Mouse (Mus musculus) C2C12 (cell line): Measurements from ENCODE around the gene Dnase1l3.

Experiments
- CEBPB ChIP-seq: IDR thresholded peaks from one replicate; pipeline ENCODE4 v1.6.1; 2011; ENCODE audit warnings: low read depth, mild to moderate bottlenecking, control low read depth, moderate library complexity
- CTCF ChIP-seq: IDR thresholded peaks from one replicate; pipeline ENCODE4 v1.5.1; 2011; ENCODE audit not compliant: control insufficient read depth, insufficient read depth, insufficient read length
- FOSL1 ChIP-seq: IDR thresholded peaks from one replicate; pipeline ENCODE4 v1.8.0; 2011; ENCODE audit warnings: mild to moderate bottlenecking, low read length; ENCODE audit not compliant: poor library complexity, insufficient read depth, severe bottlenecking
- MAX ChIP-seq: IDR thresholded peaks from one replicate; pipeline ENCODE4 v1.6.1; 2011; ENCODE audit warnings: mild to moderate bottlenecking, control low read depth
- MYOD1 ChIP-seq: IDR thresholded peaks from one replicate; pipeline ENCODE4 v1.6.1; 2011; ENCODE audit warnings: low read depth; ENCODE audit not compliant: control insufficient read depth, insufficient read length
- MYOG ChIP-seq: IDR thresholded peaks from one replicate; pipeline ENCODE4 v1.6.1; 2011; ENCODE audit not compliant: control insufficient read depth, insufficient read length; ENCODE audit errors: extremely low read depth
- USF1 ChIP-seq: IDR thresholded peaks from one replicate; pipeline ENCODE4 v1.6.1; 2011; ENCODE audit warnings: low read depth, mild to moderate bottlenecking, control low read depth, moderate library complexity

- no peak for TF ChIP-seq CTCF
- TF ChIP-seq MYOD1 = no peak
- TF ChIP-seq MAX = no peak
- no peak for TF ChIP-seq MYOG
- no peak for TF ChIP-seq CEBPB
- no peak for TF ChIP-seq USF1
- no peak for TF ChIP-seq FOSL1
These were observed 33.8 kb downstream of the Dnase1l3 start for GRCm38 (mm10) chr14:7960616-7961015.
